Mouse (Mus musculus): ENCODE data around the gene Acot11. TPM values are rescaled to one million over a fixed set of nuclear protein-coding genes. Genes with fewer than 3 reads are reported as not detected.

Gene Acot11
- polyA plus RNA-seq, 1 experiment from 2014 or later, result 1.5 TPM

DNA sequence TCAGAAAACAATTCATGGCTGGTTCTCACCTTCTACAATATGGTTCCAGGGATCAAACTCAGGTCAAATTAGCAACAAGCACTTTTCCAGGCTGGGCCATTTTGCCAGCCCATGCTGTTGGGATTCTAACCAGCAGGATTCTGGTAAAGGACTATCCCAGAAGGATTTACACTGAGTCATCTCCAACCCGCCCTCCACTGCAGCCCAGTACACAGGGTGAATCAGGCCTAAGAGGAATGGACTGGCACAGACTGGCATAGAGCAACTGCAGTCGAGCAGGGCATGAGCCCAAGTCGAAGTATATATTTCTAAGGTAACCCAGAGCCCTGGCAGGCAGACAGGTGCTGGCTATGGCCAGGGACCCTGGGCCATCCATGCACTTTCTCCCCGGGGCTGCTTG, 12.2 kb upstream of the Acot11 start:
- no peak overlapping the region for H3K4me3 ChIP-seq (replicated peaks; ENCODE audit: low read length)
- WGBS, result 92% methylated on average over 4 of the region's 4 CpGs
- H3K9me3 ChIP-seq (ENCODE audit: control insufficient read depth, low read length), result no peaks in the 10 kb centered on the region
- H3K9ac ChIP-seq (replicated peaks; ENCODE audit: low read depth, low read length), result no peak overlapping the region
- no peaks in the 10 kb centered on the region for H3K36me3 ChIP-seq (ENCODE audit: control insufficient read depth, insufficient read depth)
- peaks cover 18% of the 10 kb centered on the region for H3K4me1 ChIP-seq (replicated peaks; ENCODE audit: control insufficient read depth, insufficient read depth, low read length)
- peaks cover 2% of the 10 kb centered on the region; the same call in 1 of the 2 replicates for H3K27me3 ChIP-seq (replicated peaks; ENCODE audit: control insufficient read depth, insufficient read depth, low read length)
- no peak for ATAC-seq
- H3K27ac ChIP-seq (ENCODE audit: low read length), result no peak overlapping the region
- H3K4me2 ChIP-seq (ENCODE audit: low read length), result no peak overlapping the region

DNA sequence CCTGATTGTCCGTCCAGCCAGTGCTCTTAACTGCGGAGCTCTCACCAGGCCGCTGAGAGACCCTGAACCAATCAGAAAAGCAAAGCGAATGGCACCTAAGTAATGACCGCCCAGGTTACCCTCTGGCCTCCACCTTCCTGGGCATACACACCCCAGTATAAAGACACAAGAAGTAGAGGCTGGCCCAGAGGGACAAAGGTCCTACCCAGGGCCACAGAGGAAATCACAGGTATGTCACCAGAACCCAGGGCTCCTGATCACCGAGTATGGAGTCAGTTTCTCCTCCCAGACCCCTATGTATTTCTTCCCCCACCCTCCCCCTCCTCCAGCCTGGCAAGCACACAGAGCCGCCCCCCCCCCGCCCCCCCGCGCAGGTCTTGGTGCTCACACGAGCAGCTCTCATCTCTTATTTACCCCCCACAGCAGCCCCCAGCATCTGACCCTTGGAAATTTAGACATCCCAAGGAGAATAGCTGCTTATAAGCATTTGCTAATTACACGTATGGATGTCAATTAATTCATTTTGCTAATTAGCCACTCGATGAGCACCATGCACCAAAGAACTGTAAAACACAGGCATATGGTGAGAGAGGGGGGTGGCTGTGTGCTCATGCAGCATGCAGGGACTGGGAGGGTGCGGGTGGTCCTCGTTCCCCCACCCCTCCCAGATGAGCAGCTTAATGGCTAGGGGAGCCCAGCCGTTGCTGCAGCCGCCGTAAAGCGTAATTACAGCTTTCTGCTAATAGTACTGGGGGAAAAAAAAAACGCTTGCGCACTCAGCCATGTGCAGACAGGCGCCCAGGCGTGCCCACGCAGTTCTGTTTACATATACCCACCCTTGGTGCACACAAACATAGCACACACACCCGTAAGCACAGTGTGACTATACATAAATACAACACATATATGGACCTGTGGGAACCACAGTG, 10.9 kb upstream of the Acot11 start:
- peak overlapping the region; percentile 35; the same call in 1 of the 2 replicates for H3K27ac ChIP-seq (ENCODE audit: low read length)
- H3K4me2 ChIP-seq (ENCODE audit: low read length), result peak overlapping the region; percentile 28
- H3K9me3 ChIP-seq (ENCODE audit: control insufficient read depth, low read length), result no peaks in the 10 kb centered on the region
- ATAC-seq, result peak; percentile 98
- WGBS, result 27% methylated on average over 24 of the region's 25 CpGs
- H3K4me3 ChIP-seq (replicated peaks; ENCODE audit: low read length), result no peak overlapping the region; the same call in 1 of the 2 replicates
- no peaks in the 10 kb centered on the region for H3K36me3 ChIP-seq (ENCODE audit: control insufficient read depth, insufficient read depth)
- H3K4me1 ChIP-seq (replicated peaks; ENCODE audit: control insufficient read depth, insufficient read depth, low read length), result peaks cover 18% of the 10 kb centered on the region
- H3K9ac ChIP-seq (replicated peaks; ENCODE audit: low read depth, low read length), result 0 out of 2 replicates have a peak overlapping the region, but pooled peaks have one; percentile 0
- peaks cover 2% of the 10 kb centered on the region; the same call in 1 of the 2 replicates for H3K27me3 ChIP-seq (replicated peaks; ENCODE audit: control insufficient read depth, insufficient read depth, low read length)

DNA sequence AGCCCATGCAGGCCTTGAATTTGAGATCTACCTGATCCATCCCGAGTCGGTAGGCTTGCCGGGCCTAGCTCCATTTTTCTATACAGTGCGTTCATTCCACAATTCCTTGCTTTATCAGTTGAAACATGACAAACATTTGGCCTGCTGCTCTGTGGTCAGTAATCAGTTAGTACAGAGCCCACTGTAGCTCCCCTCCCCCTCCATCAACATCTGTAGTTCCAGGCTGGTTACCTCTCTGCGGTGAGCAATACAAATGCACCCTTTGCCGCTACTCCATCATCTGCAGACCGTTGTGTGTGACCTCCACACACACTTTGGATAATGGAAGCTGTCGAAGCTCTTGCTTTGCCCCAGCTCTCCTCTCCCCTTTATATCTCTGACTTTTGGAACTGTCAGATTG, 6.4 kb upstream of the Acot11 start:
- H3K4me2 ChIP-seq (ENCODE audit: low read length), result no peak overlapping the region
- WGBS, result 94% methylated on average over 8 of the region's 8 CpGs
- ATAC-seq, result no peak
- H3K27me3 ChIP-seq (replicated peaks; ENCODE audit: control insufficient read depth, insufficient read depth, low read length), result no peaks in the 10 kb centered on the region
- H3K9me3 ChIP-seq (ENCODE audit: control insufficient read depth, low read length), result no peaks in the 10 kb centered on the region
- H3K27ac ChIP-seq (ENCODE audit: low read length), result no peak overlapping the region
- H3K36me3 ChIP-seq (ENCODE audit: control insufficient read depth, insufficient read depth), result no peaks in the 10 kb centered on the region
- peaks cover 12% of the 10 kb centered on the region for H3K4me1 ChIP-seq (replicated peaks; ENCODE audit: control insufficient read depth, insufficient read depth, low read length)
- no peak overlapping the region for H3K4me3 ChIP-seq (replicated peaks; ENCODE audit: low read length)
- H3K9ac ChIP-seq (replicated peaks; ENCODE audit: low read depth, low read length), result no peak overlapping the region

DNA sequence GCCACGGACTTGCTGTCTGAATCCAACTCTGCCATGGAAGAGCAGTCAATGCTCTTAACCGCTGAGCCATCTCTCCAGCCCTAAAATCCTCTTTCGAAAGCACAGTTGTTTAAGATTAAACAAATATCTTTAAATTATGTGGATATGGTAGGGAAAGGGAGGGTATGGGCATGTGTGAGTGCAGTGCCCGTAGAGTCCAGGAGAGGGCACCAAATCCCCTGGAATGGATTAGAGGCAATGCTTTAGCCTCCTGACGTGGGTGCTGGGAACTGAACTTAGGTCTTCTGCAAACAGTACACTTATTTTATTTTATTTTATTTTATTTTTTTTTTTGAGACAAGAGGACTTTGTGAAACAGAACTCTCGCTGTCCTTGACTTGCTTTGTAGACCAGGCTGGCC, 5.2 kb upstream of the Acot11 start:
- H3K9me3 ChIP-seq (ENCODE audit: control insufficient read depth, low read length), result no peaks in the 10 kb centered on the region
- no peak for ATAC-seq
- H3K4me2 ChIP-seq (ENCODE audit: low read length), result no peak overlapping the region
- 89% methylated on average over 6 of the region's 6 CpGs for WGBS
- H3K9ac ChIP-seq (replicated peaks; ENCODE audit: low read depth, low read length), result no peak overlapping the region
- H3K27ac ChIP-seq (ENCODE audit: low read length), result no peak overlapping the region
- H3K4me3 ChIP-seq (replicated peaks; ENCODE audit: low read length), result no peak overlapping the region
- peaks cover under 1% of the 10 kb centered on the region for H3K4me1 ChIP-seq (replicated peaks; ENCODE audit: control insufficient read depth, insufficient read depth, low read length)
- no peaks in the 10 kb centered on the region for H3K27me3 ChIP-seq (replicated peaks; ENCODE audit: control insufficient read depth, insufficient read depth, low read length)
- no peaks in the 10 kb centered on the region for H3K36me3 ChIP-seq (ENCODE audit: control insufficient read depth, insufficient read depth)

DNA sequence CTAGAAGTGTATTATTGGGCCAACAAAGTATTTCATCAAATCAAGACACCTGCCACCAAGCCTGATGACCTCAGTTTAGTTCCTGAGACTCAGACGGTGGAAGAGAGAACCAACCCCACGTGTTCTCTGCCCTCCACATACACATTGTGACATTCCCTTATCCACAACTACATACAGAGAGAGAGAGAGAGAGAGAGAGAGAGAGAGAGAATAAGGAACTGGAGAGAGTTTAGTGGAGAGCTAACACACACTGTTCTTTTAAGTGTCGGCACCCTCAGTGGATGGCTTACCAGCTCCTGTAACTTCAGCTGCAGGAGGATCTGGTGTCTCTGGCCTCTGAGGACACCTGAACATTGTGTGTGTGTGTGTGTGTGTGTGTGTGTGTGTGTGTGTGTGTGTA, 2.5 kb upstream of the Acot11 start:
- no peak for ATAC-seq
- peaks cover 4% of the 10 kb centered on the region for H3K4me1 ChIP-seq (replicated peaks; ENCODE audit: control insufficient read depth, insufficient read depth, low read length)
- H3K36me3 ChIP-seq (ENCODE audit: control insufficient read depth, insufficient read depth), result no peaks in the 10 kb centered on the region
- no peak overlapping the region for H3K9ac ChIP-seq (replicated peaks; ENCODE audit: low read depth, low read length)
- 0 out of 2 replicates have a peak, but pooled peaks cover 5% of the 10 kb centered on the region for H3K27me3 ChIP-seq (replicated peaks; ENCODE audit: control insufficient read depth, insufficient read depth, low read length)
- H3K9me3 ChIP-seq (ENCODE audit: control insufficient read depth, low read length), result no peaks in the 10 kb centered on the region
- H3K27ac ChIP-seq (ENCODE audit: low read length), result no peak overlapping the region
- H3K4me3 ChIP-seq (replicated peaks; ENCODE audit: low read length), result no peak overlapping the region
- WGBS, result 81% methylated on average over 3 of the region's 3 CpGs
- no peak overlapping the region for H3K4me2 ChIP-seq (ENCODE audit: low read length)

DNA sequence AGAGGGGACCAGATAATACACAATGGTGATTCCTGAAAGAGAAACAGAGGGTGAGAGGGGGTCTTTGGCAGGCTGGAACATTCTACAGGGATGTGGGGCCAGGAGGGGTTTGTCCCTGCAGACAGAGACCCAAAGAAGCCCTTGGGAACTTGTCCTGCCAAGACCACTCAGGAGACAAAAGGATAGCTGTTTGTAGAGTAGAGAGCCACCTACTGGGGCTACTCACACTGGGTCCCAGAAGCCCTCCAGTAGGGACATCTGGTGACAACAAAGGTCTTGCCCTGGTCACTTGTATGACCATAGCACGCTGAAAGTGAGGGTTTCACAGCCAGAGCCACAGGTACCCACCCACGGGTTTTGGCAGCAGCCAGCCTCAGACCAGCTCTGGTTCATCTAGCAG, 1.1 kb upstream of the Acot11 start:
- Histone ChIP-seq H3K27ac (ENCODE audit: low read length) (no peak overlapping the region), H3K27me3 (replicated peaks; ENCODE audit: control insufficient read depth, insufficient read depth, low read length) (0 out of 2 replicates have a peak, but pooled peaks cover 5% of the 10 kb centered on the region), H3K9me3 (ENCODE audit: control insufficient read depth, low read length) (no peaks in the 10 kb centered on the region), H3K9ac (replicated peaks; ENCODE audit: low read depth, low read length) (no peak overlapping the region), H3K4me1 (replicated peaks; ENCODE audit: control insufficient read depth, insufficient read depth, low read length) (peaks cover 4% of the 10 kb centered on the region), H3K4me2 (ENCODE audit: low read length) (no peak overlapping the region), H3K4me3 (replicated peaks; ENCODE audit: low read length) (no peak overlapping the region), H3K36me3 (ENCODE audit: control insufficient read depth, insufficient read depth) (no peaks in the 10 kb centered on the region)
- no peak for ATAC-seq
- 45% methylated on average over 2 of the region's 2 CpGs for WGBS

DNA sequence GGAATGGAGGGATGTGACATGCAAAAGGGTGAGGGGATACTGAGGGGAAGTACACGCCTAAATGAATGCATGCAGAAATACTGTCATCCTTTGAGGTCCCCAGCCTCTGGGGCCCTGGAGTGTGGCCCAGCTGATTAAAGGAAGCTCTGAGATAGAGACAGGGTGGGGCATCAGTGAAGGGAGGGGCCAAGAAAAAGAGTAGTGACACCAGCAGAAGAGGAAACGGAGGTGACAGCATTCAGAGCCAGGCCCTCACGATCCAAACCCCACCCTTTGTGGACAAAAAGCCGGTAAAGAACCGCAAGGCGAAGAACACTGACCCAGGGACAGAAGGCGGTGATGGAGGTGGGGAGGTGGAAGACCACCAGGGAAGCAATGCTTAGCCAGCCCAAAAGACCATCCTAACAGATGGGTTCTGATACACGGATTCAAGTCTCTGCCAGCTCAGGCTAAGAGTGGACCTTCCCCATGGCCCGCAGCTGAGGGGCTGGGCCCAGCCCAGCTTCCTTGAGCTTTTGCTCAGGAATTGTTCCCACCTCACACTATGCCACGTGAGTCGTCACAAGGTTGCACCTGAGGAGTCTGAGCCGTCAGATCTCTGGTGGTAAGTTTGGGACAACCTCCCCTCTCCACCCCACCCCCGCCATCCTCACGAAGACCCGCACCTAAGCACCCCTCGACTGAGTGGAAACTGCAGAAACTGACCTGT, 443 bp downstream of the Acot11 start:
- no peak for ATAC-seq
- Histone ChIP-seq H3K9me3 (ENCODE audit: control insufficient read depth, low read length) (no peaks in the 10 kb centered on the region), H3K36me3 (ENCODE audit: control insufficient read depth, insufficient read depth) (no peaks in the 10 kb centered on the region), H3K4me2 (ENCODE audit: low read length) (no peak overlapping the region), H3K27ac (ENCODE audit: low read length) (no peak overlapping the region), H3K4me3 (replicated peaks; ENCODE audit: low read length) (no peak overlapping the region), H3K27me3 (replicated peaks; ENCODE audit: control insufficient read depth, insufficient read depth, low read length) (0 out of 2 replicates have a peak, but pooled peaks cover 5% of the 10 kb centered on the region), H3K4me1 (replicated peaks; ENCODE audit: control insufficient read depth, insufficient read depth, low read length) (peaks cover 10% of the 10 kb centered on the region), H3K9ac (replicated peaks; ENCODE audit: low read depth, low read length) (no peak overlapping the region)
- 47% methylated on average over 16 of the region's 16 CpGs for WGBS

DNA sequence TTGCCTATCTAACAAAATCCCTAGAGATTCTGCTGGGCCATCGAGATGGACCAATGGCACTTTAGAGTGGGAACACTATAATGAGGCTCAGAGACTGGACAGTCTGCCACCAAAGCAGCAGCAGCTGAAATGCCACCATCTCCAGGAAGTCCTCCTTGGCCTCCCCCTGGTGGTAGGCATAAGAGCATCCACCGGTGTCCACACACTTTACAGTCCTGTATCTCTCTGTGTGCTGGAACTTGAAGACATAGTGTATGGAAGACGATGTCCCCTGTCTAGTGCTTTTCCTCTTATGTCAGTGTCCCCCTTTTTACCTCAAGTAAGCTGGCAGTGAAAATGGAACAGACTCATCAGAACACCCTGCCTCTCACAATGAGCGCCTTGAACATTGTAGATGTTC, 1.0 kb downstream of the Acot11 start:
- 81% methylated on average over 4 of the region's 4 CpGs for WGBS
- Histone ChIP-seq H3K27me3 (replicated peaks; ENCODE audit: control insufficient read depth, insufficient read depth, low read length) (0 out of 2 replicates have a peak, but pooled peaks cover 5% of the 10 kb centered on the region), H3K36me3 (ENCODE audit: control insufficient read depth, insufficient read depth) (no peaks in the 10 kb centered on the region), H3K27ac (ENCODE audit: low read length) (no peak overlapping the region), H3K4me3 (replicated peaks; ENCODE audit: low read length) (no peak overlapping the region), H3K9me3 (ENCODE audit: control insufficient read depth, low read length) (no peaks in the 10 kb centered on the region), H3K4me2 (ENCODE audit: low read length) (no peak overlapping the region), H3K9ac (replicated peaks; ENCODE audit: low read depth, low read length) (no peak overlapping the region), H3K4me1 (replicated peaks; ENCODE audit: control insufficient read depth, insufficient read depth, low read length) (peaks cover 10% of the 10 kb centered on the region)
- no peak for ATAC-seq

DNA sequence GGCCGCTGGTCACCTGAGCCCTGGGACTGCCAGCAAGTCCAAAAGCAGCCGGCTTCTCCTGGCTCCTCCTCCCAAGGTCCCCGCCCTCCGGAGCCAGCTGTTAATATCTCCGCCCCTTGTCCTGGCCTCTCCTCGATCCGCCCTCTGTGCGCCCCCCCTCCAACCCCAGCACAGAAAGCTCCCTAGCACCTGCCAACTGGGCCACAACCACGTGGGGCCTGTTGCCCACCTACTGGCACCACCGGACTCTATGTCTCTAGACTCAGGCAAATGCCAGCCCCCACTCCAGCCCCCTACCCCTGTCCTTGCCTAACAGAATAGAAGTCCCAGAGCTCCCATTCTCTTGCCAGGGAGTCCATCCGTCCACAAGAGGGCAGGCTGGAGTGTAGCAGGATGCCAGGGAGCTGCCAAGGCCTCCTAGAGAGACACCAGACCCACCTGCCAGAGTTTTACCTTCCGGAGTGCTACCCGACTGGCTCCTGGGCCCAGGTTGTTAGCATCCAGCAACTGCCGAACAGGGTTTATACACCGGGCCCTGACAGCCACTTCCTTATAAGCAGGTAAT, 4.9 kb downstream of the Acot11 start:
- 0 out of 2 replicates have a peak, but pooled peaks cover 4% of the 10 kb centered on the region for H3K27me3 ChIP-seq (replicated peaks; ENCODE audit: control insufficient read depth, insufficient read depth, low read length)
- peaks cover 8% of the 10 kb centered on the region for H3K4me1 ChIP-seq (replicated peaks; ENCODE audit: control insufficient read depth, insufficient read depth, low read length)
- peak; percentile 55 for ATAC-seq
- no peak overlapping the region for H3K27ac ChIP-seq (ENCODE audit: low read length)
- no peaks in the 10 kb centered on the region for H3K9me3 ChIP-seq (ENCODE audit: control insufficient read depth, low read length)
- no peak overlapping the region for H3K9ac ChIP-seq (replicated peaks; ENCODE audit: low read depth, low read length)
- H3K4me2 ChIP-seq (ENCODE audit: low read length), result no peak overlapping the region
- H3K4me3 ChIP-seq (replicated peaks; ENCODE audit: low read length), result no peak overlapping the region
- no peaks in the 10 kb centered on the region for H3K36me3 ChIP-seq (ENCODE audit: control insufficient read depth, insufficient read depth)
- WGBS, result 11% methylated on average over 15 of the region's 15 CpGs
